Mouse (Mus musculus) lung, embryonic 16.5 days (tissue): ENCODE measurements around the gene Sox12. TPM values are rescaled to one million over a fixed set of nuclear protein-coding genes. Genes with fewer than 3 reads are reported as not detected.

Source experiments
- ATAC-seq: fragments of 200-750 bp; cut with Nextera tagmentation; 2 replicates; pipeline ENCODE4 v1.8.0; 2017; ENCODE audit warnings: low read depth, mild to moderate bottlenecking, moderate library complexity
- H3K27ac ChIP-seq: fragments of 300-500 bp; sonication (generic); 2 replicates; pipeline ENCODE4 v1.5.1; 2014; ENCODE audit warnings: mild to moderate bottlenecking, control low read depth, low read length
- H3K27me3 ChIP-seq: fragments of 300-500 bp; sonication (generic); 2 replicates; pipeline ENCODE4 v1.6.1; 2014; ENCODE audit warnings: low read depth, low read length, mixed read lengths; ENCODE audit not compliant: control insufficient read depth, insufficient read depth
- H3K36me3 ChIP-seq: fragments of 300-500 bp; sonication (generic); 2 replicates; pipeline ENCODE4 v1.6.1; 2014; ENCODE audit warnings: low read length; ENCODE audit not compliant: control insufficient read depth, insufficient read depth
- H3K4me1 ChIP-seq: fragments of 300-500 bp; sonication (generic); replicated peaks from 2 replicates; pipeline ENCODE4 v1.6.1; 2014; ENCODE audit warnings: low read length, mixed read lengths; ENCODE audit not compliant: control insufficient read depth, insufficient read depth
- H3K4me2 ChIP-seq: fragments of 300-500 bp; sonication (generic); 2 replicates; pipeline ENCODE4 v1.6.1; 2014; ENCODE audit warnings: low read depth, low read length, control low read depth
- H3K4me3 ChIP-seq: fragments of 300-500 bp; sonication (generic); 2 replicates; pipeline ENCODE4 v1.5.1; 2014; ENCODE audit warnings: mild to moderate bottlenecking, low read length, control low read depth
- H3K9ac ChIP-seq: fragments of 300-500 bp; sonication (generic); 2 replicates; pipeline ENCODE4 v1.6.1; 2014; ENCODE audit warnings: low read length, control low read depth
- H3K9me3 ChIP-seq: fragments of 300-500 bp; sonication (generic); 2 replicates; pipeline ENCODE4 v1.6.1; 2016; ENCODE audit warnings: low read length; ENCODE audit not compliant: control insufficient read depth
- WGBS: fragments of 180-500 bp; shearing (Covaris S2); extraction: QIAGEN DNeasy Blood & Tissue Kit; methylation state at CpG from one replicate; pipeline ENCODE4 v1.1.7; 2014; 5-methylcytosine and 5-hydroxymethylcytosine counted together
- polyA plus RNA-seq: library from polyadenylated mRNA; unstranded; fragments of >200 nt; fragmentation: Nextera tagmentation; extraction: Ambion mirVana; gene quantifications from 2 replicates; pipeline ENCODE4 v1.2.1, GENCODE M21; 2015

Gene Sox12
- 7.4 and 8.1 TPM in 2 replicates for polyA plus RNA-seq

GRCm38 (mm10) chr2:152397680-152398435, at the start of gene Sox12:
Sox12 (minus strand) TSS chr2:152398063.
- H3K4me3 ChIP-seq = peak within 1 kb of the TSS; percentile 86
- peak within 1 kb of the TSS; percentile 99 for H3K27ac ChIP-seq
- H3K4me1 ChIP-seq = peaks cover 38% of the 10 kb centered on the region
- peak within 1 kb of the TSS; percentile 63 for H3K4me2 ChIP-seq
- peak within 1 kb of the TSS; percentile 98 for H3K9ac ChIP-seq
- no peaks in the 10 kb centered on the region for H3K27me3 ChIP-seq
- 1% methylated on average over 45 of the region's 104 CpGs for WGBS
- peaks cover 4% of the 10 kb centered on the region for H3K36me3 ChIP-seq
- no peaks in the 10 kb centered on the region for H3K9me3 ChIP-seq
- peak; percentile 68 for ATAC-seq

GRCm38 (mm10) chr2:152447461-152447860, 49.6 kb upstream of the Sox12 start:
- WGBS = 17% methylated on average over 5 of the region's 5 CpGs
- ATAC-seq = no peak
- no peaks in the 10 kb centered on the region for H3K27me3 ChIP-seq

GRCm38 (mm10) chr2:152446642-152447041, 48.8 kb upstream of the Sox12 start:
- Histone ChIP-seq H3K4me2 (no peak overlapping the region), H3K27me3 (no peaks in the 10 kb centered on the region), H3K36me3 (no peaks in the 10 kb centered on the region), H3K9me3 (no peaks in the 10 kb centered on the region), H3K9ac (no peak overlapping the region), H3K4me1 (no peaks in the 10 kb centered on the region), H3K27ac (no peak overlapping the region), H3K4me3 (no peak overlapping the region)
- no peak for ATAC-seq
- 54% methylated on average over 2 of the region's 2 CpGs for WGBS

More at GRCm38 (mm10) chr2:152447461-152447860, 49.6 kb upstream of the Sox12 start:
- Histone ChIP-seq H3K27ac (no peak overlapping the region), H3K9me3 (no peaks in the 10 kb centered on the region), H3K4me3 (no peak overlapping the region), H3K4me1 (no peaks in the 10 kb centered on the region), H3K36me3 (no peaks in the 10 kb centered on the region), H3K4me2 (no peak overlapping the region), H3K9ac (no peak overlapping the region)

GRCm38 (mm10) chr2:152443281-152443680, 45.4 kb upstream of the Sox12 start:
- Histone ChIP-seq H3K4me3 (no peak overlapping the region), H3K4me1 (no peaks in the 10 kb centered on the region), H3K36me3 (no peaks in the 10 kb centered on the region), H3K9ac (no peak overlapping the region), H3K27ac (no peak overlapping the region), H3K27me3 (no peaks in the 10 kb centered on the region), H3K9me3 (no peaks in the 10 kb centered on the region), H3K4me2 (no peak overlapping the region)
- ATAC-seq = no peak
- WGBS = 74% methylated on average over 8 of the region's 8 CpGs

- Histone ChIP-seq H3K9me3 (no peaks in the 10 kb centered on the region), H3K9ac (no peak overlapping the region), H3K27ac (no peak overlapping the region), H3K4me2 (no peak overlapping the region), H3K27me3 (no peaks in the 10 kb centered on the region), H3K4me1 (peaks cover under 1% of the 10 kb centered on the region; the same call in 1 of the 2 replicates), H3K4me3 (no peak overlapping the region), H3K36me3 (no peaks in the 10 kb centered on the region)
- ATAC-seq = no peak
- 65% methylated on average over 4 of the region's 4 CpGs for WGBS
Measured at GRCm38 (mm10) chr2:152442322-152442721, 44.5 kb upstream of the Sox12 start.

- ATAC-seq = no peak
- Histone ChIP-seq H3K9ac (no peak overlapping the region), H3K27me3 (no peaks in the 10 kb centered on the region), H3K27ac (peak overlapping the region; percentile 15; the same call in 1 of the 2 replicates), H3K4me1 (peaks cover 2% of the 10 kb centered on the region; the same call in 1 of the 2 replicates), H3K36me3 (no peaks in the 10 kb centered on the region), H3K9me3 (no peaks in the 10 kb centered on the region), H3K4me2 (no peak overlapping the region), H3K4me3 (no peak overlapping the region)
- 47% methylated on average over 2 of the region's 2 CpGs for whole genome bisulfite sequencing
Measured at GRCm38 (mm10) chr2:152439833-152440232, 42.0 kb upstream of the Sox12 start.

- H3K27me3 ChIP-seq = no peaks in the 10 kb centered on the region
- WGBS = 46% methylated on average over 1 of the region's 1 CpGs
- no peaks in the 10 kb centered on the region for H3K9me3 ChIP-seq
- H3K4me2 ChIP-seq = no peak overlapping the region
- peaks cover 2% of the 10 kb centered on the region; the same call in 1 of the 2 replicates for H3K4me1 ChIP-seq
- no peak overlapping the region for H3K4me3 ChIP-seq
- no peaks in the 10 kb centered on the region for H3K36me3 ChIP-seq
- H3K27ac ChIP-seq = no peak overlapping the region
- no peak overlapping the region for H3K9ac ChIP-seq
- ATAC-seq = peak; percentile 42; the same call in 1 of the 2 replicates
Measured at GRCm38 (mm10) chr2:152438963-152439362, 41.1 kb upstream of the Sox12 start.

GRCm38 (mm10) chr2:152436983-152437860, 39.4 kb upstream of the Sox12 start:
- H3K4me2 ChIP-seq = peak overlapping the region; percentile 77
- H3K27ac ChIP-seq = no peak overlapping the region
- WGBS = 3% methylated on average over 23 of the region's 23 CpGs
- no peaks in the 10 kb centered on the region for H3K27me3 ChIP-seq
- H3K9me3 ChIP-seq = no peaks in the 10 kb centered on the region
- H3K4me3 ChIP-seq = peak overlapping the region; percentile 43
- no peaks in the 10 kb centered on the region for H3K36me3 ChIP-seq
- peaks cover 2% of the 10 kb centered on the region; the same call in 1 of the 2 replicates for H3K4me1 ChIP-seq
- peak; percentile 89 for ATAC-seq
- H3K9ac ChIP-seq = peak overlapping the region; percentile 72

GRCm38 (mm10) chr2:152436405-152436901, 38.6 kb upstream of the Sox12 start:
- Histone ChIP-seq H3K4me2 (no peak overlapping the region), H3K4me1 (peaks cover 2% of the 10 kb centered on the region; the same call in 1 of the 2 replicates), H3K9me3 (no peaks in the 10 kb centered on the region), H3K9ac (no peak overlapping the region), H3K4me3 (no peak overlapping the region), H3K27ac (no peak overlapping the region), H3K27me3 (no peaks in the 10 kb centered on the region), H3K36me3 (no peaks in the 10 kb centered on the region)
- 79% methylated on average over 7 of the region's 7 CpGs for WGBS
- ATAC-seq = no peak
